Mouse (Mus musculus) stomach, postnatal 0 days (tissue): Measurements from ENCODE around the gene Nkiras1.

Source experiments
- CTCF ChIP-seq: IDR thresholded peaks from 2 replicates; pipeline ENCODE4 v1.5.1; 2016; ENCODE audit warnings: antibody characterized with exemption, low read depth, mild to moderate bottlenecking, moderate library complexity
- EP300 ChIP-seq: optimal IDR thresholded peaks from 2 replicates; pipeline ENCODE3; 2016; ENCODE audit warnings: antibody characterized with exemption

GRCm38 (mm10) chr14:18237381-18237780 is 33.6 kb upstream of the Nkiras1 start:
- TF ChIP-seq EP300, result no peak
- no peak for TF ChIP-seq CTCF
